Mouse (Mus musculus) layer of hippocampus, adult 9-11 months (tissue): ENCODE measurements around the gene Plcb2.

Experiments used
- DNase-seq: peaks from one replicate; pipeline ENCODE4 v3.0.0; 2022

Gene Plcb2

GRCm38 (mm10) chr2:118679577-118679976 is 48.7 kb downstream of the Plcb2 start:
- no peak for DNase-seq

- no peak for DNase-seq
These were observed 50.4 kb downstream of the Plcb2 start for GRCm38 (mm10) chr2:118677817-118678216.

GRCm38 (mm10) chr2:118676839-118677741 is 51.1 kb downstream of the Plcb2 start:
- no peak for DNase-seq

GRCm38 (mm10) chr2:118674500-118674899 is 53.7 kb downstream of the Plcb2 start:
- no peak for DNase-seq

DNA sequence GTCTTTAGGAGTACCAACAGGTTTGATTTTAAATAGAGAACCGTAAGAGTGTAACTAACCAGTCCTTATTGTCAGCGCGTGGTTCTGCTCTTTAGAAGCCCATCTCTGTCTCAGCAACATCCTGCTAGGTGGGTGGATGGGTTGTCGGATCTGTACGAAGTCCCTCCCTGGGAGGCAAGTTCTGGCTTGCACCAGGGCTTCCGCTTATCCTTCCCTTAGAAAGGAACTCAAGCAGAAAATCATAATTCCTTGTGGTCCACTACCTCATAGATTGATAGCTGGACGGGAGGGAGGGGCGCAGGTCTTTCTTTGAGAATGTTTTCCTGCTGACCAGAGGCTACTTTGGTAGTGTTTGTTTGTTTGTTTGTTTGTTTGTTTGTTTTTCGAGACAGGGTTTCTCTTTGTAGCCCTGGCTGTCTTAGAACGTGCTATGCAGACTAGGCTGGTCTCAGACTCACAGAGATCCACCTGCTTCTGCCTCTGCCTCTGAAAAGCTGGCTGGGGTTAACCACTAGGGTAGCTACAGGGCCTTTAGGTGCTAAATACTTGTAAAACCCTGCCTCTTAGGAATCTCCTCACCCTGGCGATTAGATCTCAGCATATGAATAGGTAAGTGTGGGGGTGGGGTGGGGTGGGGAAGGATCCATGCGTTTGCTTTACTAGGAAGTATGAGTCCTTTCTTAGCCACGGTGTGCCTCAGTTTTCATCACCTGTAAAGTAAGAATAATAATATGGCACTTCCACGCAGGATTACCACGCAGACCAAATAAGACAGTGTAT is 54.4 kb downstream of the Plcb2 start:
- no peak for DNase-seq

GRCm38 (mm10) chr2:118671728-118672127 is 56.5 kb downstream of the Plcb2 start:
- no peak for DNase-seq

- no peak for DNase-seq
These were observed 58.5 kb downstream of the Plcb2 start for GRCm38 (mm10) chr2:118669785-118670184.

DNA sequence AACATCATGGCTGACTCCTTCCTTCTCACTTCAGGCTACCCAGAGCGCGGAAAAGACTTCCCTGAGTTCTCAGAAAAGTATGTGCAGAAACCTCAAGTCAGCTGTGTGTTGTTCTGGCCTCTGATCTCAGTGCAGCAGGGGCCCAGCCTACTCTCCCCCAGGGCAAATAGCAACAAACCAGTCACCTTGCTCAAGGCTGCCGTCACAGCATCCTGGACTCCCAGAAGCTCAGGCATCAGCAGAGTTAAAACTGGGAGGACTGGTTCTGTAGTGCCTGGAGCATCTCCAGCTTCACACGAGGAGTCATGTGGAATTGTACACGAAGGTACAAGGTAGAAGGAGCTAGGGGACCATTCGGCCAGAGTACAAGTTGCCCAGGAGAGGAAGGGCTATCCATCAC is 59.0 kb downstream of the Plcb2 start:
- DNase-seq: no peak

GRCm38 (mm10) chr2:118667181-118667580 is 61.1 kb downstream of the Plcb2 start:
- no peak for DNase-seq

DNA sequence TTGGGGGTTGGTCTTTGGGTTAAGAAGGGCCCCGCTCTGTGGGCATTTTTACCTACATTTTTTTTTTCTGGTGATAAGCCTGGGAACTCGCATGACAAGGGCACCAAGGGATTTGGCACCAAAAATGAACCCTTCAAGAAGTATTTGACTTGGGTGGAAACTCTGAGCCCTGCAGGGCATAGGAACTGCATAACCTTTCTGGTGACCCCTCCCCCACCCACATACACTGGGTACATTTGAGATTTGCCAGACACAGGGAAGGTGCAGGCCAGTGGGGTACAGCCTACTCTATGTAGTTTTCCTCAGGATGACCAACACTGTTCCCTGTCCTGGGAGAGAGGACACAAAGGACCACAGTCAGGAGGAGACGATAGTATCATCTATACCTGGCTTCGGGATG is 62.6 kb downstream of the Plcb2 start:
- DNase-seq: no peak

- DNase-seq: no peak
These were observed 63.2 kb downstream of the Plcb2 start for GRCm38 (mm10) chr2:118664975-118665516.

DNA sequence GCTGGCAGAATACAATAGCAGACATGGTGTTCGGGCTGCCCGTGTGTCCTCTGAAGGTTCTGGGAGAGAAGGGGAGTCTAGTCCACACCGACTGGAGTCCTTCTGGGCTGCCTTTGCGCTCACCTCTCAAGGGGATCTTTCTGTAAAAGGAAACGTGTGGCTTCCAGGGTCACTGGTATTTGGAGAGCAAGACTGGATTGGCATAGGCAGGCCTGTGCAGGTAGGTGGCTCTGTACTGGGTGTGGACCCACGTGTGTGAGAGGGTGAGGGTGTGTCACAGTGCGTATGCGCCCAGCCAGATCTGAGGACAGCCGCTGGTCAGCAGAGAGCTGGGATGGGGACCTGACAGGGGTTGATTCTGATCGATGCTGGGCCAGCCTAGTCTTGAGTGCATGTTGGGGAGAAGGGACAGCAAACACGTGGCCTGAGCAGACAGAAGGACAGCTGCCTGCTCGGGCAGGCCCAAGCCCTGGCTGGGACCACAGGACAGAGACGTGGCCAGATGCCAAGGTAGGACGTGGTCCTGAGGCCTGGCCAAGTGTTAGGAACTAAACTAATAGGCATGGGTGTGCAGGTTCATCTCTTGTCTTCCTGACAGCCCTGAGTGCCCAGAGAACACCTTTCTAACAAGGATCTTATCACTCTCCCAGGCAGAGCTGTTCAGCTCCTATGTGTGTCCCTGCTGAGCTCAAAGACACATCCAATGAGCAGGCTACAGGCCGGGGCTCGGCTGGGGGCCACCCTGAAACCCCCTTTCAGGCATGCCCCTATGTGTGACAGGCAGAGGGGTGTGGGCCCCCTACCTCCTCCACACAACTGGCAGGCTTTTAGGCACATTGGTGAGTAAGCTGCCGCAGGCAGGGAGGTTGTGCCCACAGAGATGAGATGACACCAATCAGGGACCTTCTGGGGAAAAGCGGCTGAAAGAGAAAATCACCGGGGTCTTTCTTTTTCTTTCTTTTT is 64.2 kb downstream of the Plcb2 start:
- no peak for DNase-seq

DNA sequence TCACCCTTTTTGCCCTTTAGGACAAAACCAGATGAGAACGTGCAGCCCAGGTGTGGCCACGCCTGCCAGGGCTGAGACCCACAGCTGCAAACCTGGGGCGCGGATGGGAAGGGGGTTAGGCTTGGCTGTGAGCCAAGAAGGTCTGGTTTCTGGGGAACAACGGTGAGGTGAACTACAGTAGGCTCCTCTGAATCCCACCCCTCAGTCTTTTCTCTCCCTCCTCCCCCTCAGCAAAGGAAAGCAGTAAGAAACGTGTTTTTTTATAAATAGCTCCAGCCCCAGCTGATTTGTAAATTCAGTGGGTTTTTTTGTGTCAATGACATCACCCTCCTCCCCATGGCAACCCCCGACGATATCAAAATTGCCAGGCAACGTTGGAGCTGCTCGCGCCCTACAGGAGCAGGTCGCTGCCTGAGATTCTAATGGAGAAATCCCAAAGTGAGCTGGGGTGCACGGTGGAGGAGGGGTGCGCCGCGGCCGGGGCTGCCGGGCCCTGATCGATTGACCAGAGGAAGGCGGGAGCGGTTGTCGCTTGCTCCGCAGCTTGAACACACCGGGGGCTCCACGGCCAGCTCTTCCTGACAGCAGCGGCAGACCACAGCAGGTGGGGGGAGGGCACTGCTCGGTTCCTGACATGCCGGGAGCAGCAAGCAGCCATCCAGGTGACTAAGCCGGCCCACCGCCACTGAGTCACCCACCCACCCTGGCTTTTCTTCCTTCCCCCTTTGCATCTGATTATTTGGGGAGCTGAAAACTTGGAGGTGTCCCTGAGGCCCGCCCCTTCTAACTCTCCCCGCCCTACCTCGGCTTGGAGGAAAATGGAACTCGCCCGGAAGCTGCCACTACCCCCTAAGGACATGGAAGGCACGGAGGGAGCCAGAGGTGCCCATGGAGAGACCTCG is 65.1 kb downstream of the Plcb2 start, which contains the start of gene Pak6:
Pak6 (plus strand) TSS at position 402 of the 902 bp plus-strand sequence.
- peak; percentile 78 for DNase-seq

GRCm38 (mm10) chr2:118661891-118662290 is 66.3 kb downstream of the Plcb2 start:
- DNase-seq: no peak

- DNase-seq: peak; percentile 43
These were observed 68.2 kb downstream of the Plcb2 start for GRCm38 (mm10) chr2:118659998-118660452.

DNA sequence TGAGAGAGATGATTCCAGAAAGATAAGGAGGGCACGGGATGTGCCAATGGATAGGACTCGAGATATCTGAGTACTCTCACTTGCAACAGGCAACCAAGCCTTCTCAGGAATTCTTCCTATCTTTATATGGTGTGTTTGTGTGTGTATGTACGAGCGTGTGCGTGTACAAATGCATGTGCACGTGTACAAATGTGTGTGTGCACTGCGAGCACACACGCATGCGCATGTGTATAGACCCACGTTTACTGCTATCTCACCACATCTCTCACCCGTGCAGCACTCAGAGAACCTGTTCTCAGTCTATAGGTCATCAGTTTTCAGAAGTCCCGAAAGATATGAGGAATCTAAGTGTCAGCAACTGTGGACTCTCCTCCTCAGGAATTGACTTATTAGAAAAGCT is 68.7 kb downstream of the Plcb2 start:
- no peak for DNase-seq

DNA sequence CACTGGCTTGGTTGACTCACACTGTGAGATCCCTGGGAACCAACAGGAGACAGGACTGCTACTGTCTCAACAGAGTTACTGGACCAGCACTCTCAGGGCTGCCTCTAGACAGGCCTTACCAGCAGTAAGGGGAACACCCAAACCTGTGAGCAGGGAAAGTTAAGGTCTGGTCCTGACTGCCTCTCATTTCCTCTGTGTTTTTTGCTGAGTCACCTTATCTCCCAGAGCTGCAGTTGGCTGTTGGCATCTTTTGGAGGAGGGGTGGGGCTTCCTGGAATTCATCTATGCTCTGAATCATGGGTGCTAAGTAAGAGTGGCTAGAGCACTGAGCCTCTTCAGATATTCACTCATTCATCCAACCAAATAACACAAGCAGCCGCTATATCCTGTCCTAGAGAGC is 69.2 kb downstream of the Plcb2 start:
- peak; percentile 56 for DNase-seq

GRCm38 (mm10) chr2:118658457-118658856 is 69.8 kb downstream of the Plcb2 start:
- DNase-seq: no peak
